Mouse (Mus musculus): ENCODE data around the gene Lrrc31.

GRCm38 (mm10) chr3:30650062-30650841 lies 49.4 kb downstream of the Lrrc31 start:
- no peak for TF ChIP-seq MYOG (IDR thresholded peaks at IDR 0.05; ENCODE audit: control insufficient read depth, extremely low read depth, insufficient read length)
- TF ChIP-seq CTCF (IDR thresholded peaks at IDR 0.05; ENCODE audit: control insufficient read depth, insufficient read depth, insufficient read length) = no peak
- no peak for TF ChIP-seq USF1 (IDR thresholded peaks at IDR 0.05; ENCODE audit: low read depth)
- no peak for TF ChIP-seq CEBPB (IDR thresholded peaks at IDR 0.05; ENCODE audit: low read depth)
